Mouse (Mus musculus) intestine, postnatal 0 days (tissue): Measurements from ENCODE around the gene Mysm1. TPM values are rescaled to one million over a fixed set of nuclear protein-coding genes. Genes with fewer than 3 reads are reported as not detected.

ENCODE experiments used
- ATAC-seq: fragments of 200-750 bp; cut with Nextera tagmentation; 2 replicates; pipeline ENCODE4 v1.8.0; 2017; ENCODE audit warnings: mild to moderate bottlenecking, moderate TSS enrichment, moderate library complexity
- H3K27ac ChIP-seq: fragments of 300-500 bp; sonication (generic); 2 replicates; pipeline ENCODE4 v1.5.1; 2014; ENCODE audit warnings: mild to moderate bottlenecking, low read depth, low read length, moderate library complexity
- H3K27me3 ChIP-seq: fragments of 300-500 bp; sonication (generic); replicated peaks from 2 replicates; pipeline ENCODE4 v1.6.1; 2014; ENCODE audit warnings: low read length, mixed read lengths; ENCODE audit not compliant: control insufficient read depth, insufficient read depth
- H3K36me3 ChIP-seq: fragments of 300-500 bp; sonication (generic); 2 replicates; pipeline ENCODE4 v1.6.1; 2014; ENCODE audit warnings: mild to moderate bottlenecking, moderate library complexity; ENCODE audit not compliant: control insufficient read depth, insufficient read depth
- H3K4me1 ChIP-seq: fragments of 300-500 bp; sonication (generic); replicated peaks from 2 replicates; pipeline ENCODE4 v1.6.1; 2014; ENCODE audit warnings: antibody characterized with exemption, low read length, mixed read lengths; ENCODE audit not compliant: control insufficient read depth, insufficient read depth
- H3K4me2 ChIP-seq: fragments of 300-500 bp; sonication (generic); replicated peaks from 2 replicates; pipeline ENCODE4 v1.6.1; 2014; ENCODE audit warnings: low read depth, mild to moderate bottlenecking, moderate library complexity
- H3K4me3 ChIP-seq: fragments of 300-500 bp; sonication (generic); 2 replicates; pipeline ENCODE4 v1.5.1; 2014; ENCODE audit warnings: low read depth, low read length
- H3K9ac ChIP-seq: fragments of 300-500 bp; sonication (generic); 2 replicates; pipeline ENCODE4 v1.6.1; 2014; ENCODE audit warnings: mild to moderate bottlenecking, low read depth, low read length
- H3K9me3 ChIP-seq: fragments of 300-500 bp; sonication (generic); 2 replicates; pipeline ENCODE4 v1.6.1; 2016; ENCODE audit warnings: mixed run types; ENCODE audit not compliant: control insufficient read depth
- CTCF ChIP-seq: sonication (generic); IDR thresholded peaks from 2 replicates; pipeline ENCODE4 v1.5.1; 2016; ENCODE audit warnings: low read depth, mild to moderate bottlenecking, control low read depth, antibody characterized with exemption, moderate library complexity
- WGBS: fragments of 180-500 bp; shearing (Covaris S2); extraction: QIAGEN DNeasy Blood & Tissue Kit; methylation state at CpG from one replicate; pipeline ENCODE4 v1.1.7; 2014; 5-methylcytosine and 5-hydroxymethylcytosine counted together
- polyA plus RNA-seq: library from polyadenylated mRNA; unstranded; fragments of >200 nt; fragmentation: Nextera tagmentation; extraction: Ambion mirVana; gene quantifications from 2 replicates; pipeline ENCODE4 v1.2.1, GENCODE M21; 2015

Mysm1 gene
- polyA plus RNA-seq, 1 experiment from 2014 or later: 10.5 TPM

- ATAC-seq: no peak
Observed at GRCm38 (mm10) chr4:95018221-95018620, 39.3 kb upstream of the Mysm1 start.

GRCm38 (mm10) chr4:95012706-95013105 lies 33.8 kb upstream of the Mysm1 start:
- Histone ChIP-seq H3K4me3 (no peak overlapping the region), H3K27me3 (no peaks in the 10 kb centered on the region), H3K9me3 (no peaks in the 10 kb centered on the region), H3K27ac (no peak overlapping the region), H3K4me1 (no peaks in the 10 kb centered on the region), H3K36me3 (no peaks in the 10 kb centered on the region), H3K4me2 (no peak overlapping the region), H3K9ac (no peak overlapping the region)
- no peak for ATAC-seq
- TF ChIP-seq CTCF: no peak
- WGBS: 90% methylated on average over 1 of the region's 1 CpGs

More at GRCm38 (mm10) chr4:95018221-95018620, 39.3 kb upstream of the Mysm1 start:
- H3K9me3 ChIP-seq: no peaks in the 10 kb centered on the region
- no peak overlapping the region for H3K9ac ChIP-seq
- H3K36me3 ChIP-seq: no peaks in the 10 kb centered on the region
- no peaks in the 10 kb centered on the region for H3K4me1 ChIP-seq
- 48% methylated on average over 7 of the region's 7 CpGs for WGBS
- H3K4me2 ChIP-seq: no peak overlapping the region
- H3K27me3 ChIP-seq: no peaks in the 10 kb centered on the region
- no peak overlapping the region for H3K4me3 ChIP-seq
- H3K27ac ChIP-seq: no peak overlapping the region
- no peak for TF ChIP-seq CTCF

DNA sequence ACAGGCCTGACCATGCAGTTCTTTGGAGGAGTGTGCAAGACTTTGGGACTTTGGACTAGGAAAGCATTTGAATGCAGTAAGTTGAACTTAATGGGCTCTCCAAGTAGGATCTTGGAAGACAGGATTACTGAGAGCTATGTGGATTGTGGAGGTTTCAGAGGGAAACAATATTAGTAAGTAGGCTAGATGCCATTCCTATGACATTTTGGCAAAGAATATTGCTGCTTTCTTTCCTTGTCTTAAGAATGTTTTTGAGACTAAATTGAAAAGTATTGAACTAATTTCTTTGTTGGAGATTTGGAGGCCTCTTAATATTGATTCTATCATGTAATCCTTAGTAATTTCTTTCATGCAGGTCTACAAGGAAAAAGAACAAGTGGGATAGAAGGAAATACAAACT lies 33.4 kb upstream of the Mysm1 start:
- TF ChIP-seq CTCF: no peak
- Histone ChIP-seq H3K36me3 (no peaks in the 10 kb centered on the region), H3K9me3 (no peaks in the 10 kb centered on the region), H3K27me3 (no peaks in the 10 kb centered on the region), H3K4me2 (no peak overlapping the region), H3K9ac (no peak overlapping the region), H3K4me3 (no peak overlapping the region), H3K27ac (no peak overlapping the region), H3K4me1 (no peaks in the 10 kb centered on the region)
- ATAC-seq: no peak

DNA sequence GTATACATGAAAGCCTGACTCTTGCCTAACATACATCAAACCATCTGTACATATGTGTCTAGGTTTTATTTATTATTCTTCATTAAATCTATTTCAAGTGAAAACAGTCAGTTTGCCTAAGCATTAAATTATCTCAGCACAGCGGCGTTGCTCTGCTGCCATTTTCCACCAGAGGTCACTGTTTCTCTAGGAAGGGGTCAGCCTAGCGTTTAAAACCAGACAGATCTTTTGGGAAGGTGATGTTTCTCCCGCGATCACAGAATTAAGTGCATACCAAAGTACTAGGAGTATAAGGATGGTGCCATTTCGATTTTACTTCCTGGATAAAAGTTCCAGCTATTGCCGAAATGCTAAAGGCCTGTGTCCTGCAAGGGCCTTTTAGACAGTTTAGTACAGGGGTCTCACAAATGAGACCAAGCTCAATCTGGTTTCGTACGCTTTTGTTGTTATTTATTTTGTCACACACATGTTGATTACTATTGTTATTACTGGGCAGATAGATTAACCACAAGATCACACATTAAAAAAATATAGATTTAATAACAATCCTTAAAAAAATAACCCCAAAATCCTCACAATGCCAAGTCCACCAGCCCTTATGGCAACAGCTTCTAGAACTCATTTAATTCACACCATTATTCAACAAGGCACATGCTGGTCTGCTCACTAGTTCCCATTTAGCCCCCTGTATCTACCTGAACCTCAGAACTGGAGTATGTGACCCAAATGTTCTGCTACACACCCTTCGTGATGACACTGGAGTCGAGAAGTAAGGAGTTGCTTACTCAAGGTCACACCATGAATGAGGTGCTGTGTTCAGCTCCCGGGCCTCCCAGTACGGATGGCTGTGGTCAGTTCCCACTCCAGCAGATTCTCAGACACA lies 29.5 kb upstream of the Mysm1 start:
- Histone ChIP-seq H3K9ac (no peak overlapping the region), H3K4me3 (no peak overlapping the region), H3K4me1 (0 out of 2 replicates have a peak, but pooled peaks cover 4% of the 10 kb centered on the region), H3K9me3 (no peaks in the 10 kb centered on the region), H3K27ac (no peak overlapping the region), H3K4me2 (no peak overlapping the region), H3K27me3 (no peaks in the 10 kb centered on the region), H3K36me3 (no peaks in the 10 kb centered on the region)
- no peak for ATAC-seq
- WGBS: 41% methylated on average over 13 of the region's 13 CpGs
- peak; percentile 97 for TF ChIP-seq CTCF

DNA sequence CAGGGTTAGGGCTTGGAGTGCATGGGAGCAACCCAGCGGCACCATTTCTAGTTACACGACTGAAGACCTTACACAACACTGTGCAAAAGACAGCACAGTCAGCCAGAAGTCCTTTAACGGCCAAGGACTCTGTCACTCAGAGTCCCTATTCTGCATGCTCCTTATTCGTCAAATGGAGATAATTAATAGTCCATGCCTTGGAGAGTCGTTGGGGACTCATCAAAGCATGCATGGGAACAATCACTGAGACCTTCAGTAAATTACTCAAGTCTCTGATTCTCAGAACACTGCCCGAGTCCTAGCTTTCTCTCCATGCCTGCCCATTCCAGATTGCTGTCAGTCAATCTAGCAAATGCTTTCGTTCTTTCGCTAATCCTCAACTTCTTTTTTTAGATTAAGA lies 28.9 kb upstream of the Mysm1 start:
- no peak for ATAC-seq
- H3K4me3 ChIP-seq: no peak overlapping the region
- no peak overlapping the region for H3K27ac ChIP-seq
- H3K4me1 ChIP-seq: 0 out of 2 replicates have a peak, but pooled peaks cover 4% of the 10 kb centered on the region
- no peaks in the 10 kb centered on the region for H3K27me3 ChIP-seq
- no peak for TF ChIP-seq CTCF
- WGBS: 73% methylated on average over 8 of the region's 8 CpGs
- no peaks in the 10 kb centered on the region for H3K9me3 ChIP-seq
- H3K4me2 ChIP-seq: no peak overlapping the region
- no peaks in the 10 kb centered on the region for H3K36me3 ChIP-seq
- no peak overlapping the region for H3K9ac ChIP-seq

- Histone ChIP-seq H3K4me1 (0 out of 2 replicates have a peak, but pooled peaks cover 4% of the 10 kb centered on the region), H3K9ac (no peak overlapping the region), H3K4me2 (no peak overlapping the region), H3K27ac (no peak overlapping the region), H3K36me3 (no peaks in the 10 kb centered on the region), H3K9me3 (no peaks in the 10 kb centered on the region), H3K27me3 (no peaks in the 10 kb centered on the region), H3K4me3 (no peak overlapping the region)
- ATAC-seq: no peak
- TF ChIP-seq CTCF: no peak
- WGBS: 43% methylated on average over 6 of the region's 6 CpGs
Observed at GRCm38 (mm10) chr4:95005251-95005830, 26.4 kb upstream of the Mysm1 start.
